Mouse (Mus musculus) left cerebral cortex, postnatal 36 days (tissue): Measurements from ENCODE around the gene Cs. TPM values are rescaled to one million over a fixed set of nuclear protein-coding genes. Genes with fewer than 3 reads are reported as not detected.
"Not testable (repeated sequence)": the region's sequence is repeated elsewhere in the genome, so short reads cannot be mapped to it uniquely, and the experiment has no call there.

ENCODE experiments used
- DNase-seq, 2 experiments: peaks; one replicate each; pipeline ENCODE4 v3.0.0; 2021 to 2022; ENCODE audit warnings: low spot score in 2 of 2, mixed read lengths in 1 of 2
- intact Hi-C: fragments of 180-260 bp; cut with DNase I; formaldehyde crosslinking; loops from one replicate; pipeline ENCODE4 v1.15.1; 2025
- total RNA-seq, 2 experiments: library from RNA; stranded (reverse); gene quantifications; 2 replicates each; pipeline ENCODE4 v1.2.3; 2021

Cs gene
- 100 to 1,000 TPM; 214 to 231 TPM for total RNA-seq

- peak; percentile 94 to 95 for DNase-seq
- intact Hi-C loops, result loop anchor here (10.0 kb wide), 1 partner anchor 117 kb away; the partner anchor contains the start of gene Smarcc2
These were observed at the start of gene Cs for GRCm38 (mm10) chr10:128337306-128338181. TSS of gene Cs (plus strand) at chr10:128337734.

GRCm38 (mm10) chr10:128290594-128290993 is 46.9 kb upstream of the Cs start:
- intact Hi-C loops, result not testable (repeated sequence)

GRCm38 (mm10) chr10:128296370-128297090 is 41.0 kb upstream of the Cs start:
- intact Hi-C loops, result no loop called here
- no peak for DNase-seq

More at GRCm38 (mm10) chr10:128290594-128290993, 46.9 kb upstream of the Cs start:
- DNase-seq, result not testable (repeated sequence)

- no peak for DNase-seq
- intact Hi-C loops, result no loop called here
These were observed 40.3 kb upstream of the Cs start for GRCm38 (mm10) chr10:128297221-128297620.

- no peak for DNase-seq
- intact Hi-C loops, result no loop called here
These were observed 39.9 kb upstream of the Cs start for GRCm38 (mm10) chr10:128297622-128298021.

- intact Hi-C loops, result no loop called here
- DNase-seq, result no peak
These were observed 39.3 kb upstream of the Cs start for GRCm38 (mm10) chr10:128298243-128298642.

- DNase-seq, result no peak
- intact Hi-C loops, result no loop called here
These were observed 38.8 kb upstream of the Cs start, which contains the start of gene Il23a for GRCm38 (mm10) chr10:128298702-128299171. TSS of gene Il23a (minus strand) at chr10:128298752.

- no peak for DNase-seq
- intact Hi-C loops, result no loop called here
These were observed 35.2 kb upstream of the Cs start for GRCm38 (mm10) chr10:128302357-128302756.

GRCm38 (mm10) chr10:128302785-128303125 is 34.8 kb upstream of the Cs start:
- intact Hi-C loops, result no loop called here

GRCm38 (mm10) chr10:128303126-128304021 is 34.2 kb upstream of the Cs start, which contains the start of gene Pan2:
TSS of gene Pan2 (plus strand) at chr10:128303335.
- intact Hi-C loops, result no loop called here

More at GRCm38 (mm10) chr10:128302785-128303125, 34.8 kb upstream of the Cs start:
- no peak for DNase-seq

GRCm38 (mm10) chr10:128309654-128310053 is 27.9 kb upstream of the Cs start:
- intact Hi-C loops, result no loop called here
- DNase-seq, result no peak

More at GRCm38 (mm10) chr10:128303126-128304021, 34.2 kb upstream of the Cs start, which contains the start of gene Pan2:
- DNase-seq, result peak; percentile 100

GRCm38 (mm10) chr10:128310177-128310576 is 27.4 kb upstream of the Cs start:
- intact Hi-C loops, result no loop called here
- DNase-seq, result no peak

GRCm38 (mm10) chr10:128310902-128311301 is 26.6 kb upstream of the Cs start:
- intact Hi-C loops, result no loop called here
- DNase-seq, result no peak

- DNase-seq, result no peak
- intact Hi-C loops, result no loop called here
These were observed 22.0 kb upstream of the Cs start for GRCm38 (mm10) chr10:128315578-128315977.

- no peak for DNase-seq
These were observed 15.9 kb upstream of the Cs start for GRCm38 (mm10) chr10:128321641-128322040.

GRCm38 (mm10) chr10:128322141-128323108 is 15.1 kb upstream of the Cs start, which contains the start of gene Cnpy2:
TSS of gene Cnpy2 (plus strand) at chr10:128322459.
- DNase-seq, result peak; percentile 85 to 88
- intact Hi-C loops, result no loop called here

More at GRCm38 (mm10) chr10:128321641-128322040, 15.9 kb upstream of the Cs start:
- intact Hi-C loops, result no loop called here

- intact Hi-C loops, result no loop called here
- no peak for DNase-seq
These were observed 14.0 kb upstream of the Cs start for GRCm38 (mm10) chr10:128323516-128323915.

- intact Hi-C loops, result no loop called here
- no peak for DNase-seq
These were observed 10.7 kb upstream of the Cs start for GRCm38 (mm10) chr10:128326825-128327224.
